Mouse (Mus musculus) liver, embryonic 15.5 days (tissue): ENCODE measurements around the gene Hnf1b. TPM values are rescaled to one million over a fixed set of nuclear protein-coding genes. Genes with fewer than 3 reads are reported as not detected.

Source experiments
- ATAC-seq: fragments of 200-750 bp; cut with Nextera tagmentation; 2 replicates; pipeline ENCODE4 v1.8.0; 2017; ENCODE audit warnings: moderate number of reproducible peaks, mild to moderate bottlenecking, moderate library complexity; ENCODE audit not compliant: insufficient read depth
- H3K27ac ChIP-seq: fragments of 300-500 bp; sonication (generic); replicated peaks from 2 replicates; pipeline ENCODE4 v1.5.1; 2015; ENCODE audit warnings: mild to moderate bottlenecking, inconsistent platforms
- H3K27me3 ChIP-seq: fragments of 300-500 bp; sonication (generic); 2 replicates; pipeline ENCODE4 v1.6.1; 2015; ENCODE audit warnings: mild to moderate bottlenecking, inconsistent platforms
- H3K36me3 ChIP-seq: fragments of 300-500 bp; sonication (generic); replicated peaks from 2 replicates; pipeline ENCODE4 v1.6.1; 2015; ENCODE audit warnings: moderate library complexity, mild to moderate bottlenecking, inconsistent platforms
- H3K4me1 ChIP-seq: fragments of 300-500 bp; sonication (generic); replicated peaks from 2 replicates; pipeline ENCODE4 v1.6.1; 2015; ENCODE audit warnings: inconsistent platforms
- H3K4me2 ChIP-seq: fragments of 300-500 bp; sonication (generic); 2 replicates; pipeline ENCODE4 v1.6.1; 2015; ENCODE audit warnings: moderate library complexity, mild to moderate bottlenecking, inconsistent platforms
- H3K4me3 ChIP-seq: fragments of 300-500 bp; sonication (generic); replicated peaks from 2 replicates; pipeline ENCODE4 v1.5.1; 2015; ENCODE audit warnings: mild to moderate bottlenecking, inconsistent platforms
- H3K9ac ChIP-seq: fragments of 300-500 bp; sonication (generic); 2 replicates; pipeline ENCODE4 v1.6.1; 2015; ENCODE audit warnings: moderate library complexity, mild to moderate bottlenecking, inconsistent platforms
- H3K9me3 ChIP-seq: fragments of 300-500 bp; sonication (generic); replicated peaks from 2 replicates; pipeline ENCODE4 v1.6.1; 2016; ENCODE audit warnings: inconsistent platforms
- WGBS: fragments of 180-500 bp; shearing (Covaris S2); methylation state at CpG from one replicate; pipeline ENCODE4 v1.1.7; 2015; ENCODE audit warnings: mixed read lengths; ENCODE audit not compliant: insufficient replicate concordance; 5-methylcytosine and 5-hydroxymethylcytosine counted together
- polyA plus RNA-seq: library from polyadenylated mRNA; unstranded; fragments of >200 nt; fragmentation: Nextera tagmentation; extraction: Ambion mirVana; gene quantifications from 2 replicates; pipeline ENCODE4 v1.2.1, GENCODE M21; 2015

Gene Hnf1b
- polyA plus RNA-seq, 1 experiment from 2014 or later, result 3.1 TPM

DNA sequence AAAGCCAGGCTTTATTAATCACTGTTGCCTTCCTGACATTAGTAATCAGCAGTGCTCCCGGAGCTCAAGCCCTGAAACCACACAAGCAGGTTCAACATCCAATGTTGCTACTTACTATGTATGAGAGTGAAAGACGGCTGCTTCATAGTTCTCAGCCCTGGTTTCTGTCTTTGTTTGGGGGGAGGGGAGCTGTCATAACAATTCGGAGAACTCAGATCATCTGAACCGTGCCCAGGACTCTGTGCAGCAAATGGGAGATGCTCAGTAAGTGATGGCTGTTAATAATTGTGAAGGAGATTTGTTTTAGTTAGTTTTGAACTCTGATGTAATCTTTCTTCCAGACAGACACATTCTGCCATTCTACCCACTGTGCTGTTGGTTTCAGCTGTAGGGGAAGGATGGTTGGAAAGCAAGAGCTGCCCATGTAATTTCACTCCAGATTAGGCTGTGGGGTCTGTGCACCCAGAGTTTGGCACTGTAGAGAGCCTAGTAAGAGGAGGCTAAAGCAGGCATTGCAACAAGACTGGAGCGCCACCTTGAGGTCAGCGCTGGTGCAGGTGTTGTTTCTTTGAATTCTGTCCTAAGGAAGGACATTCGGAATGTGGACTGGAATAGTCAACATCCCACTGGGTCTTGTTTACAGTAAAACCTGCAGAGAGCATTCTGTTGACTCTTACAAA is 86.3 kb downstream of the Hnf1b start:
- Histone ChIP-seq H3K4me2 (no peak overlapping the region), H3K27ac (no peak overlapping the region), H3K27me3 (peaks cover 5% of the 10 kb centered on the region), H3K9ac (no peak overlapping the region), H3K4me3 (no peak overlapping the region), H3K36me3 (no peaks in the 10 kb centered on the region), H3K9me3 (no peaks in the 10 kb centered on the region), H3K4me1 (no peaks in the 10 kb centered on the region)
- ATAC-seq, result no peak
- 17% methylated on average over 7 of the region's 7 CpGs for WGBS

DNA sequence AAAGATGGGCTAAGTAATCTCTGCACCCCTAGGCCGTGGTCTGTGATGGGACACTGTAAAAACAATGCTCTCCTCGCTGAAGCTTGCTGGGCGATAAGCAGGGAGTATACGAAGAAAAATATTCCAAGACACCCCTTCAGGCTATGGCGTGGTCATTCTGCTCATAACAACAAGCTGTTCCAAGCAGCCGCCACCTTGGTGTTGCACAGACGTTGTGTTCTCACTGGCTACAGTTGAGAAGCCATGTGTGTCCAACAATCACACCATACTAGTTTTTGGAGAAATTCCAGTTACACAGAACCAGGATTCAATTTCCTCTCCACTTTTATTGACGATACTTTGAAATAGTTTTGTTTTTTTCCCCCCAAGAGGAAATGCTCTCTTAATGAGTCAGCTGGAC is 88.7 kb downstream of the Hnf1b start:
- no peaks in the 10 kb centered on the region for H3K9me3 ChIP-seq
- WGBS, result 59% methylated on average over 8 of the region's 8 CpGs
- no peak for ATAC-seq

DNA sequence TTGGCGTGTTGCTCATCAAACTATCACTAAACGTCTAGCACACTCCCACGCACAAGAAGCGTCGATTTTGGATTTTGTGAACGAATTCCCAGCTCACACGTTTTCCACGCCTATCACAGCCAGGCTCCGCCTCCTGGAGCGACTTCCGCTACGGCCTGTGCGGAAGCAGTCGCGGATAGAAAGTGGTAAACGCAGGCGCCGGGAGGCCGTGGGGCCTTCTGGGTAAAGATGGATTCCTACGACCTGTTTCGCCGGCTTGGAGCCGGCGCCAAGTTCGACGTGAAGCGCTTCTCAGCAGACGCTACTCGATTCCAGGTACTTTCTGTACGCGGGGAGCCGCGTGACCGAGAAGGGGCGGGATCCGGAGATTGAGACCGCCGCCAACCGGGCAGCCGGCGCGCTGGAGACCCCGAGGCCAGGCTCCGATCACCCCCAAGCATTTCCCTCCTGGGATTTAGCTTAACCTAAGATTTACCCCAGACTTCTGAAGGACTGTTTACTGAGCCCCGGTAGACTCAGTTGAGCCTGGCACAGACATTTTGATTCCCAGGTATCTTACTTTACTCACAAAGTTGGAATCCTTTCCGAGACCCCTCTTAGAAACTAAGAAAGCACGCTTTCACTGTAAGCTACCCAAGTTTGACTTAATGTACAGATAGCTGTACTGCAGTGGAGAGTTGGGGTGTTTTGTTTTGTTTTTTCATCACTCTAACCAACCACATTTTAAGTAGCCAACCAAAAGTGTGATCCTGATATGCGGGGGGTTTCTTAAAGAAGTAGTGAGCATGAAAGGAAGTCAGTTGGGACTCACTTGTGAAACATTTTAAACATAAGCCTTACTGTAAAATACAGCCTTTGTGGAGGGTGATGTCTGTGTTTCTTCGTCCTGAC is 92.3 kb downstream of the Hnf1b start, which contains the start of gene Ddx52:
Gene Ddx52 (plus strand): TSS at position 113 of the 891 bp plus-strand sequence.
- H3K4me2 ChIP-seq, result peak within 1 kb of the TSS; percentile 73
- peaks cover 38% of the 10 kb centered on the region for H3K36me3 ChIP-seq
- peak within 1 kb of the TSS; percentile 77 for H3K27ac ChIP-seq
- peak within 1 kb of the TSS; percentile 85 for H3K4me3 ChIP-seq
- ATAC-seq, result peak; percentile 91
- peak within 1 kb of the TSS; percentile 79 for H3K9ac ChIP-seq
- peaks cover 5% of the 10 kb centered on the region; the same call in 1 of the 2 replicates for H3K27me3 ChIP-seq
- peaks cover 16% of the 10 kb centered on the region for H3K4me1 ChIP-seq
- WGBS, result under 1% methylated on average over 49 of the region's 49 CpGs
- no peaks in the 10 kb centered on the region for H3K9me3 ChIP-seq

More for the DNA sequence above, 88.7 kb downstream of the Hnf1b start:
- no peak overlapping the region for H3K9ac ChIP-seq
- H3K27me3 ChIP-seq, result peaks cover 5% of the 10 kb centered on the region
- no peak overlapping the region for H3K4me3 ChIP-seq
- H3K4me2 ChIP-seq, result no peak overlapping the region
- H3K27ac ChIP-seq, result no peak overlapping the region
- peaks cover 3% of the 10 kb centered on the region; the same call in 1 of the 2 replicates for H3K36me3 ChIP-seq
- peaks cover 16% of the 10 kb centered on the region for H3K4me1 ChIP-seq

Other genes starting within 250 kb of the Hnf1b start
- gene Rpl9-ps1, start 204.4 kb upstream of the Hnf1b start, polyA plus RNA-seq, result not detected in 2 replicates
- gene Ccl3, start 200.7 kb upstream of the Hnf1b start, polyA plus RNA-seq, result 0.83 and 1.2 TPM in 2 replicates
- gene Ccl4, start 187.5 kb upstream of the Hnf1b start, polyA plus RNA-seq, result 0.32 and 0.37 TPM in 2 replicates
- gene Wfdc17, start 146.1 kb upstream of the Hnf1b start, polyA plus RNA-seq, result 16.4 and 18.6 TPM in 2 replicates
- gene Wfdc18, start 141.0 kb upstream of the Hnf1b start, polyA plus RNA-seq, result not detected in 2 replicates
- 45.7 and 46.2 TPM in 2 replicates for gene Wfdc21, start 103.1 kb upstream of the Hnf1b start, polyA plus RNA-seq
- gene Heatr6, start 96.4 kb upstream of the Hnf1b start, polyA plus RNA-seq, result 6.2 and 6.7 TPM in 2 replicates
- 12.3 and 13.0 TPM in 2 replicates for gene Ddx52, start 92.0 kb downstream of the Hnf1b start, polyA plus RNA-seq
- 5.2 and 5.4 TPM in 2 replicates for gene Synrg, start 114.4 kb downstream of the Hnf1b start, polyA plus RNA-seq
- gene Dusp14, start 219.2 kb downstream of the Hnf1b start, polyA plus RNA-seq, result 1.2 and 1.3 TPM in 2 replicates